Mouse (Mus musculus) adrenal gland, postnatal 10 days (tissue): ENCODE results near the gene Zer1. TPM values are rescaled to one million over a fixed set of nuclear protein-coding genes. Genes with fewer than 3 reads are reported as not detected.
"Not testable (repeated sequence)": the region's sequence is repeated elsewhere in the genome, so short reads cannot be mapped to it uniquely, and the experiment has no call there.

Experiments used
- DNase-seq: peaks from one replicate; pipeline ENCODE4 v3.0.0; 2021; ENCODE audit warnings: mixed read lengths
- long read RNA-seq, 2 experiments: library from polyadenylated mRNA; stranded (forward); transcript quantifications; one replicate each; pipeline ENCODE4 v2.0.0; 2021
- total RNA-seq, 2 experiments: library from RNA; stranded (reverse); gene quantifications; 2 replicates each; pipeline ENCODE4 v1.2.3; 2021

Zer1 gene
- total RNA-seq = 10 to 100 TPM; 29.9 to 45.4 TPM
- long read RNA-seq, experiment 1, full-length matches to known transcripts = 7 of 19 reads
- long read RNA-seq, experiment 1, partial matches to known transcripts = 6 of 19 reads
- long read RNA-seq, experiment 1, other reads (novel, unspliced or antisense) = 6 of 19 reads
- long read RNA-seq, experiment 2, full-length matches to known transcripts = 19 of 34 reads
- long read RNA-seq, experiment 2, partial matches to known transcripts = 5 of 34 reads
- long read RNA-seq, experiment 2, other reads (novel, unspliced or antisense) = 10 of 34 reads

DNA sequence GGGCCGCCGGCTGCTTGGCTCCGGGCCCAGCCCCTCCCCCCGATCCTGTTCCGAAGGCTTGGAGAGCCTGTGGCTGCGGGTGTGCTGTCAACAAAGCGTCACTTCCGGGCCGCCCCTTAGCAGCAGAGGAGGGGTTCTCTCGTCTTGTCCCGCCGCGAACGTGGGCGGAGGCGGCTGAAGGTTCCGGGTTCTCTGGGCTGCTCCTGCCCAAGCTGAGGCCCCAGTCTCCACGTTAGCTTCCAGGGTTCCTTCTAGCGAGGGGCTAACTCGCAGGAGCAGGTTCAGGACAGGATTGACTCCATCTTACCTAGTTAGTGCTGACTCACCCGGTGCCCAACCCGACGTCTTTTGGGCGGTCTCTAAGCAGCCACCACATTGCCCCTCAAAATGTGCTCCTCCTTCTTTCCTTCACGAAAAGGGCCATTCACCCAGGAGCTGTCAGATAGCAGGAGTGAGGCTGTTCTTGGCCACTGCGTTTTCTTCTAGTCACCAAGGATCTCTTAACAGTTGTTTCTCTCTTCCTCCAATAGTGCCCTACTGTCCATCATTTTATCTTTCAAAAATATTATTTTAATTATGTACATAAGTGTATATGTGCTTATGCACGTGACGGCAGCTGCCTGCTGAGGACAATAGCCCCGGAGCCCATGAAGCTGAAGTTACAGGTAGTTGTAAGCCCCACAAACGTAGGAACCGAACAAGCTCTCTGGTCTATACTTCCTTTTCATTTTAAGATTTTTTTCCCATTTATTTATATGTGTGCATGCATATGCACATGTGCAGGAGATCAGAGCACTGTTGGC, at the start of gene Zer1:
Zer1 (minus strand) TSS at position 114 of the 803 bp plus-strand sequence.
- DNase-seq = peak; percentile 98

DNA sequence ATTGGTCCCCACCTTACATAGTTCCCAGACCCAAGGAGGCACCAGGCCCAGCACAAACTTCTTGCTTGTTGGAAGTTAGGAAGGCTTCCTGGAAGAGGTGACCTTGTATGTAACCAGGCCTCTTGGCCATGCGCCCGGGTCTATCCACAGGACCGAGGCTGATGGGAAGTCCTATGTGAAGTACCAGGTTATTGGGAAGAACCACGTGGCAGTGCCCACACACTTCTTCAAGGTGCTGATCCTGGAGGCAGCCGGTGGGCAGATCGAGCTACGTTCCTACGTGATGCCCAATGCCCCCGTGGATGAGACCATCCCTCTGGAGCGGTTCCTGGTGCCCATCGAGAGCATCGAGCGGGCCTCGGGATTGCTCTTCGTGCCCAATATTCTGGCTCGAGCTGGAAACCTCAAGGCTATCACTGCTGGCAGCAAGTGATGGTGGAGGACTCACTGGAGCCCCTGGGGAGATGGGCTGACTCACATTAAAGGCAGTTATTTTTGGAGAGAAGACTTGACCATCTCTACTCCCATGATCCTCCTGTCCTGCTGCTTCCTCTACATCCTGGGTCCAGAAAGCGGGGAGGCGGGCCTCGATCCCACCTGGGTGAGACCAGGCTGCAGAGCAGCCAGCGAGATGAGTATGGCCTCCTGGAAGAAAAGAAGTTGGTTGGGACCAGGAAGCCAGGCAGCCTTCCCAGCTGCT, 49.3 kb upstream of the Zer1 start:
- no peak for DNase-seq

DNA sequence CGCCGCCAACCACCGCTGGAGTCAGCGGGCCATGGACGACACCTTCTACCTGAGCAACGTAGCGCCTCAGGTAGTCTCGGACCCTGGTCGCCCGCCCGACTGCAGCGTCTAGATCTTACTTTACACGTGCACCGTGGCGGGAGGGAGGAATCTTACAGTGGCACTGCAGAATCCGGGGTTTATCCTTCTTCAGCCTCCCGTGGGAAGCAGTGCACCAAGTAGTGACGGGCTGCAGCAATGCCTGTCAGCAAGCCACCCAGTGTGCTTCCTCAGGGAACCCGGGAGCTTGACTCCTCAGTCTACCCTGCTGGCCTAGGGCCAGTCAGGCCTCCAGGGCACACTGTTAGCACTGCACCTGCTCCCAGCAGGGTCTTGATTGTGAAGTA, 47.6 kb upstream of the Zer1 start:
- DNase-seq = no peak

DNA sequence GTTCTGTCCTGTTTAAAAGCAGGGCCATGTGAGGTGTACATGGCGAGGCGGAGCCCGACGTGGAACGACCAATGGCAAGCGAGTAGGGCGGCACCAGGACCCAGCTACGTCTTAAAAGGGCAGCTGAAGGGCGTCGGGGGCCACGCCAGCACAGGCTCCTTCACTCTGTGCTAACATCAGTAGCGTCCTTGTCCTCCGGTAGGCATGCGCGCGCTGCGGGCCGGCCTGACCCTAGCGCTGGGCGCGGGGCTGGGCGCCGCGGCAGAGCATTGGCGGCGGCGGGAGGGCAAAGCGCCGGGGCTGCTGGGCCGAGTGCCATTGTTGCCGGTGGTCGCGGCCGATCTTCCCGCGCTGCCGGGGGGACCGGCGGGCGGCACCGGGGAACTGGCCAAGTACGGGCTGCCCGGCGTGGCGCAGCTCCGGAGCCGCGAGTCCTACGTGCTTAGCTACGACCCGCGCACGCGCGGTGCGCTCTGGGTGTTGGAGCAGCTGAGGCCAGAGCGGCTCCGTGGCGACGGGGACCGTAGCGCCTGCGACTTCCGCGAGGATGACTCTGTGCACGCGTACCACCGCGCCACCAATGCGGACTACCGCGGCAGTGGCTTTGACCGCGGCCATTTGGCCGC, 47.1 kb upstream of the Zer1 start, which contains the start of gene Endog:
Endog (plus strand) TSS at position 123 of the 626 bp plus-strand sequence.
- peak; percentile 93 for DNase-seq

DNA sequence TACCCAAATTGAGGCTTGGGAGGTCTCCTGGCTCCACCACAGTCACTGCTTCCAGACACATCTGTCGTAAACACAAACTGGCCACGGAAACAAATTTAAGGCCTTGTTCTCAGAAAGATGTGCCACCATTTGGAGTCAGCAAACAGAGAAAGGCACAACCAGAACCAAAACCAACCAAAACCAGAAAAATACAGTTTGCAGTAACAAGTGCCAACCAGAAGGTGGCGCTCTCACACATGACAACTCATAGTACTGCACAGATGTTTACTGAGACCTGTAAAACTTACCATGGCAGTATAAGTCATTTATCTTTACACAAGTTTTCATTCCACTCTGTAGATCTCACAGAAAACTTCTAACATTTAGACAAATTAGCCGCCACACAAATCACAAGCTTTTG, 42.3 kb upstream of the Zer1 start:
- DNase-seq = no peak

DNA sequence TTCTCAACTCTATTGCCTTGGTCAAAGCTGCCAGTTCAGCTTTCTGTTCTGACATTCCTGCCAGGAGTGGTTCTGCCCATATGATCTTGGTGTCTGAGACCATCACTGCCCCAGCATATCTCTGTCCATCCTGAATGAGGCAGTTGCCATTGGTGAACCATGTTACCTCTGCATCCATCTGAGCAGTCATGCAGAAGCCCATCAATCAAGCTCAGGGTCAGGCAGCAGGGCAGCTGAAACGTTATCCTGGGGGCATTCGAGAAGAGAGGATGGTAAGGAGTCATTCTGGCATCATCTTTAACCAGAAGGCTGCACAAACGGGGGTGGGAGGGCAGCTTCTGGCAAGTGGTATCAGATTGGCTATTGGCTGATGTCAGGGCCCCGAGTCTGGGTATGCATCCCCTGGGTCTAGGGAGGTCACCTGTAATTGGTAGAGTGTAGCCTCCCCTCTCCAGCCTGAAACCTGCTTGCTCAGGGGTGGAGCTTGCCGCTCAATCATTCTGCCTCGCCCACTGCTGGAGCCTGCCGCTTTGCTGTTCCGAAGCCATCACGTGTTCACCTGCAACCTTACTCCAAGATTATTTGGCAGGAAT, 40.1 kb upstream of the Zer1 start:
- DNase-seq = no peak

DNA sequence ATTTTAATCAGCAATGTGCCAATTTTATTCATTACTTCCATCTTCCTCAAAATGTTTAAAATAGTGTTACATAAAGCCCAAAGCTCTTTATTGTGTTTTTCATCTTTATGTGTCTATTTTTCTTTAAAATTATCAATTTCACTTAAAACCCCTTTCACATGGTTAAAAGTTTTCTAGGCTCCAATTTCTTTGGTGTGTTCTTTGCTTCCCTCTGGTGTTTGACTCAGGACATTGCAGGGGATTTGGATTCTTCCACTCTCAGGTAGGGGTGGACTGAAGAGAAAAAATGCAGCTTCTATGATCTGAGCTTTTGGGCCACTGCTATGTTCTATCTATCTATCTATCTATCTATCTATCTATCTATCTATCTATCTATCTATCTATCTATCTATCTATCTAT, 37.4 kb upstream of the Zer1 start:
- DNase-seq = no peak

DNA sequence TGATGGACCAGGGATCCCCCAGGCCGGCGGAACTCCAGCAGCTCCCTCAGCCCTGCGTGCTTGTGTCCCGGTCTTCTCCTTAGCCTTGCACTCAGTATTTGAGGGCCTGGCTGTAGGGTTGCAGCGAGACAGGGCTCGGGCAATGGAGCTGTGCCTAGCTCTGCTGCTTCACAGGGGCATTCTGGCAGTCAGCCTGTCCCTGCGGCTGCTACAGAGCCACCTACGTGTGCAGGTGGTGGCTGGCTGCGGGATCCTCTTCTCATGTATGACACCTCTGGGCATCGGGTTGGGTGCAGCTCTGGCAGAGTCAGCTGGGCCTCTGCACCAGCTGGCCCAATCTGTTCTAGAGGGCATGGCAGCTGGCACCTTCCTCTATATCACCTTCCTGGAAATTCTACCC, 35.5 kb upstream of the Zer1 start:
- not testable (repeated sequence) for DNase-seq

DNA sequence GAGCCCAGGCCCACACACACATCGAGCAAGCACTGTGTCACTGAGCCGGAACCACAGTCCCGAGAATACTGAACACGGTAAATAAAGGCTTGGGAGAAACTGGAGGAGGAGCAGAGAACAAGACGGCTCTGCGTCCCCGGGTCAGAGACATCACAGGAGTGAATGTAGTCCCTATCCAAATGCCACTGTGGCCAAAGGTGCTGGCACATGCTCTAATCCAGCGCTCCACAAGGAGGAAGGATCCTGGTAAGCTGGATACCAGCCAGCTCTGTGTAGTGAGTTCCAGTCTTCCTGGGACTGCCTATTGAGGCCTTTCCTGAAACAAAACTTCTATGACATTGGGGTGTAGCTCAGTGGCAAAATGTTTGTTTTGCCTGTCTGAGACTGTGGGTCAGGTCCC, 28.2 kb upstream of the Zer1 start:
- DNase-seq = peak; percentile 60

DNA sequence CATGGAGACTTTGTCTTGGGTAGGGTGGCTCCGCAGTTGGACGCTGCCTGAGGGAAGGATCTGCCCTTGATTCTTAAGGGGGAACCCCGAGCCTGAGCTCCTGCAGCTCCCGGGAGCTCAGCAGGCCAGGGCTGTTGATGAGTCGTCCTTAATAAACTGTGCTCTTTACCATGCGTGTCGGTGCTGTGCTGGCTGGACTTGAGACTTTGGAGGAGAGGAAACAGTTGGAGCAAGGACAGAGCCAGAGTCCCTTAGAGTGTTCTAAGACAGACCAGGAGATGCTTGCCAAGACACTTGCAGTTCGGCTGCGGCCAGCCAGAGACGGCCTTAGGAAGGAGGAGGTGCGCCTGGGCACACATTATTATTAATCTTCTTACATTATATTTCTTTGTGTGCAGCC, 27.5 kb upstream of the Zer1 start:
- DNase-seq = no peak

DNA sequence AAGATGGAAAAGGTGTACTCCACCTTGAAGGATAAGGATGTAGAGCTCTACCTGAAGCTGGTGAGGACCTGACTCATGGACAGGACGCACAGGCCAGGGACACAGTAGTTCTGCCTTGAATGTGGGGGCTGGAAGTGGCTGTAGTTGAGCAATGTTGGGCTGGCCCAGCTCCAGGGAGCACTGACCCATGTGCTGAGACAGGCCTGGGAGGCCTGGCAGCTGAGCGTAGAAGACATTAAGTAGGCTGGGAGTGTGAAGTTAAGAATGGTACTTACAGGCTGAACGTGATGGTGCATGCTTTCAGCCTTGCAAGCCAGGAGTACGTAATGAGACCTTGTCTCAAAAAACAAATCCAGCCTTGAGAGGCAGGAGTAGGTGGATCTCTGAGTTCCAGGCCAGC, 23.1 kb upstream of the Zer1 start:
- peak; percentile 89 for DNase-seq

DNA sequence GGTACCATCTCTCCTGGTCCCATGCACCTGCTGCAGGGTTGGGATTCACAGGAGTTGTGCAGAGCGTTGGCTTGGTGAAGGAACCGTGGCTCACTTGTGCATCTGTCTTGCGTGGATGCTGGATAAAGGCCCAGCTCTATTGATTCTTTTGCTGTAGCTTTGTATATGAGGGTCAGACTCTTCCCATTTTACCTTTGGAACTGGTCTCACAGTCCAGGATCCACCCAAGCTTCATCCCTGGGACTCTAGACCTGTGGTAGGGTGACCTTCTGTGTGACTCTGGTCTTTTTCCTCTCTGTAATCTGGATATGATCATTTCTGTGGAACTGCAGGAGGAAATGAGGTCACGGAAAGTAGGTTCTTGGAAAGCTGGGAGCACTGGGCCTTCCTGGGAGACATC, 20.1 kb upstream of the Zer1 start:
- no peak for DNase-seq

DNA sequence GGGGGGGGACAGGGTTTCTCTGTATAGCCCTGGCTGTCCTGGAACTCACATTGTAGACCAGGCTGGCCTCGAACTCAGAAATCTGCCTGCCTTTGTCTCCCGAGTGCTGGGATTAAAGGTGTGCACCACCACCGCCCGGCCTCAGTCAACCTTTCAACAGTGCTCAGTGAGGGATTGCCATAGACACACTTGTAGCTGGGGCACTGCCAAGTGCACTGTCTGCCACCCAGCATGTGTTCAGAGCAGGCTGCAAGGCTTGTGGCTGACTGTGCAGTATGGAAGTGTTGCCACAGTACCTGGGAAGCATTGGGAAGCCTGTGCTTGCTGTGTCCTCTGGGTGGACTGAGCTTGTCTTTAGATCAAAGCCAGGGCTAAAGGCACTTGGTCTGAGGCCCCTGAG, 15.6 kb upstream of the Zer1 start:
- not testable (repeated sequence) for DNase-seq

DNA sequence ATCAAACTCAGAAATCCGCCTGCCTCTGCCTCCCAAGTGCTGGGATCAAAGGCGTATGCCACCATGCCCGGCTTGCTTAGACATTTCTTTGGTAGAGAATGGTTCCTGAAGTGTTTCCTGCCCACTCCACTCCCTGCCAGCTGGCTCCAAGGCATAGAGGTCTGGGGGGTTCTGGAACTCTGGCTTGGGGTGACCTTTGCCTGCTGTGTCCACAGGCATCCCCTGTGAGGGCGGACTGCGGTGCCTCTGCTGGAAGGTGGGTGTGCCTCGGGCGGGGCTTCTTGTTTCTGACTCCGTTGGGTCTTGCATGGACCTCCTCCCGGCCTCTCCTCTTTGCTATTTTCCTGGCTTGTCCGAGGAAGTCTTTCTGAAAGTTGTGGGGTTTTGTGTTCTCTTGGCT, 12.1 kb upstream of the Zer1 start:
- no peak for DNase-seq

DNA sequence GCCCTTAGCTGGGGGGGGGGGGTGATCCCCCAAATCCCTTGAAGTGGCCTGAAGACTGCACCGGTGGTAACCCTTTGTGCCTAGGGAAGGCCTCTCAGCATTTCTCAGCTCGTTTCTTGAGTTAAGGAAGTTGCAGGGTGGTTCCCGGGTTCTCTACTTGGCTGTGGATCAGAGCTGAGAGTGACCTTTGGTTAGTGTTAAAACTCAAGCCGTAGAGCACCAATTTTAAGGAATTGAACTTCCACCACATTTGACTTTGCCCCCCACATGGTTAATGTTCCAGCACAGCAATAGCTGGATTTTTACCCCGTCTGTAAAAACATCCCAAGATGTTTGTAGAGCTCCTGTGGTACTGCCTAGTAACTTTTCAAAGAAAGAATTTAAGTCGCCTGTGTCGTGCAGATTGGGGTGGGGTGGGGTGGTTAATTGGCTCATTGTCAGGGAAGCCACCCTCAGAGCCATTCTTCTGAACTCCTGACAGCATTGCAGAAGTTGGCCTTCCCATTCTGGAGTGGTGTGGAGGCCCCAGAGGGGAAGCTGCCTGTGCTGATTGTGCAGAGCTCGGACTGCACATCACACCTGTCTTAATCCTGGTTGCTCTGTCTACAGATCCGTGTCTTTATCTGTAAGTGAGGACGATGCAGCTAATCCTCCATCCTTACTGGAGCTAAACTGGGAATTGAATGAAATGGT, 10.7 kb upstream of the Zer1 start:
- no peak for DNase-seq

DNA sequence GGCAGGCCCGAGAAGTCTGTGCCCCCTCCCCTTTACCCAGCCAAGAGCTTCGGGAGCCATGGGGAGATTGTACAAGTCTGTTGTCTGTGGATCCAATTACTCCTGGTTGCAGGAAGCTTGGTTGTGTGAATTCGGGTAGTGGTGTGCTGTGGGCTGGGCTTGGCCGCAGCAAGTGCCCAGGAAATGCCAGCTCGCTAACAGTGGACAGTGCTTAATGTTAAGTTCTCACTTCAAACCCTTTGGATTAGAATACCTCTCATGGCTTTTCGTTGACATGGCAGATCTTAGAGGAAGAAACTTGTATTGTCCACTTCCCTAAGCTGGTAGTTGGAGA, 10.0 kb upstream of the Zer1 start:
- DNase-seq = peak; percentile 40

DNA sequence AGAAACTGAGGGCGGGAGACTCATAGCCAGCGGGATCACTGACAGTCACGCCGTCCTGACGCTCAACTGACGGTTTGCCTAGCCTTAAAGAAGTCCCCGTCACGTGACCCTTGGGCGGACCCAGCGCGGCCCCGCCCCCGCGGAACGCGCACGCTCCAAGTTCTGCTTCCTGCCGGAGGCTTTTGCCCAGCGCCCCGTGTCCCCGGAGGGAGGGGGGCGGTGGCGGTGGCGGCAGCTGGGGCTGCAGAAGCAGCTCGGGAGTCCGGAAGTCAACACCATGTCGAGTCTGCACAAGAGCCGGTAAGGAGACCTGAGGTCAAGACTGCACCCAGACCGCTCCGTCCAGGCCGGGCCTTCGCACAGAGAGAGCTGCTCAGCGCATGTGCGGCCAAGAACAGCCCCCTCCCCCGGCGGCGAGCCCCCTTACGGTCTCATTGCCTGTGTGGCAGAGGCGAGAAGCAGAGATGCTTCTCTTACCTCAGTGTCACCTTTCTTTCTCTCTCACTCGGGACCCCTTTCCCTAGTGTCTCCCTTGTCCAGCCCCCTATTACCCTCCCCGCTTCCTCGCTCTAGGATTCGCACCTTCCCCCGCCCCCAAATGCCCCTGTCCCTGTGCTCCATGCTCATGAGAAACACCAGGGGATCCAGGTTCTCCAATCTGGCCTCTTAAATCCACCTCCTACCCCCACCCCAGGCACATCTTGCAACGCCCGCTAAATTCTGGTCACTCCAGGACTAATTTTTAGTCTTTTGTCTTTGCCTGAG, 9.4 kb upstream of the Zer1 start, which contains the start of gene Tbc1d13:
Tbc1d13 (plus strand) TSS at position 134 of the 765 bp plus-strand sequence.
- peak; percentile 99 for DNase-seq

DNA sequence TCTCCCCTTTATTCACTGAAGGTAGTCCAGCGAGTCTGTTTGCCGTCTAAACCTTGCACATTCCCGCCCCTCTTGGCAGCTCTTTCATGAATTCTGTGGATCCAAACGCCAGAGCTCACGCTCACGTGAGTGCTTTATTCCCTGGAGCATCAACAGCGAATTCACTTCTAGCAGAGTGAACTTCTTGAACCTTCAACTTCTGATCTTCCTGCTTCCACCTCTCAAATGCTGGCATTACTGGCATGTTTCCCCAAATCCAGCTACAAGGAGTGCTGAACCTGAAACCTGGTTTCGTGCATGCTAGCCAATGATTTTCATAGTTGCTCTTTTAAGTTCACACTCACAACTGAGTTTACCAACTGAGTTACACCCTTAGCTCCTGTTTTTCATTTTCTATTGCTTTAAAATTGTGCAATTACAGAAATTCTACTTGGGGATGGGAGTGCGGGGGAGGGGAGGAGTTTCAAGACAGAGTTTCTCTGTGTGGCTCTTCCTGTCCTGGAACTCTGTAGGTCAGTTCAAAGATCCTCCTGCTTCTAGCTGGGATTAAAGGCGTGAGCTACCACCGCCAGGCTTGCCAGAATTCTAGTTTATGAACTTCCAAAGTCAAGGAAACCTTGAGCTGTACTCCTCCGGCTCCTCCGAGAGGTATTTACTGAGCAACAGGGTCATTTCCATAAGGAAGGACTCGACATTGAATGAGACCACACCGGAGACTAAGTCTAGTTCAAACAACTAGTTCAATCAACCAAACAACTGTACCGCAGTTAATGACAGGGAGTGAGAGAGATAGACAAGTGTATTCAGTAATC, 8.6 kb upstream of the Zer1 start:
- DNase-seq = peak; percentile 71

DNA sequence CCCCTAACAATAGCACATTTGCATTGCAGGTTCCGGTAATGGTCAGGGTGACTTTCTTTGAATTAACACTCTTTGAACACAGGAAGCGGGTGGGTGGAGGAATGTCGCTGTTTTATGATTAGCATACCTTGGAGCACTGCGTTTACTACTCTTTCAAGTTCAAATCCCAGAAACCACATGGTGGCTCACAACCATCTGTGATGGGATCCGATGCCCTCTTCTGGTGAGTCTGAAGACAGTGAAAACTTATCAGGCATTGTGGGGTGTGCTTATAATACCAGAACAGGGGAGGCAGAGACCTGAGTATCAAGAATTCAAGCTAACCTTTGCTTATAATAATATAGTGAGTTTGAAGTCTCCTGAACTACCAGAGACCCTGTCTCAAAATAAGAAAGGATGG, 6.9 kb upstream of the Zer1 start:
- DNase-seq = not testable (repeated sequence)

DNA sequence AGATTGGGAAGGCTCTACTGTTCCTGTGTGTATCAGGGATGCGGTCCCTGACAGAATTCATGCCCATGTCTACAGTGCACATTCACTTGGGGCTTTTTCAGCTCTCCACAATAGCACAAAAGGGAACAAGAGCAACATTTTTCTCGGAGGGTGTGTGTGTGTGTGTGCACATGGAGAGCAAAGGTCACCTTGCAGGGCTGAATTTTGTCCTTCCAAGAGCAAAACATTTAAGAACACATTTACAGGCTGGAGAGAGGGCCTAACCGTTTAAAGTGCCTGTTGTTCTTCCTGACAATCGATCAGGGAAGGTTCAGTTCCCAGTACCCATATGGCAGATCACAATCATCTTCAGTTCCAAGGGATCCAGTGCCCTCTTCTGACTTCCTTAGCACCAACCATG, 5.8 kb upstream of the Zer1 start:
- DNase-seq = no peak
